Mouse (Mus musculus): Measurements from ENCODE around the gene Pam16.

The Pam16 gene

DNA sequence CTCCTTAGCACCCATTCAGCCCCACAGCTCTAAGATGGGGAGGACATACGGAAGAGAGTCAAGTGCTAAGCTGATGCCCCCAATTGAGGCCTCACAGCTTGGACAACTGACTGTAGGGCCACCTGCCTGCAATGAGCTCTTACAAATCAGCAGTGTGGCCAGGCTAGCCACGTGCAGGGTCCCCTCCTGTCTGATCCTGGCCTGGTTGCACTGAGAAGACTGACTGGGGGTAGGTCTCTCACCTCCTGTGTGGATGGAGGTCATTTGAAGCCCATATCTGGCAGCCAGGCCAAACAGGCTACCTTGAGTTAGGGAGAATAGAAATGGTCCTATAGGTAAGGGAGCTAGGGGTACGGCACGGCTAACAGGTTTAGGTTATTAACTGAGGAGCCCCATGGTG is 21.1 kb upstream of the Pam16 start:
- no peak for DNase-seq

DNA sequence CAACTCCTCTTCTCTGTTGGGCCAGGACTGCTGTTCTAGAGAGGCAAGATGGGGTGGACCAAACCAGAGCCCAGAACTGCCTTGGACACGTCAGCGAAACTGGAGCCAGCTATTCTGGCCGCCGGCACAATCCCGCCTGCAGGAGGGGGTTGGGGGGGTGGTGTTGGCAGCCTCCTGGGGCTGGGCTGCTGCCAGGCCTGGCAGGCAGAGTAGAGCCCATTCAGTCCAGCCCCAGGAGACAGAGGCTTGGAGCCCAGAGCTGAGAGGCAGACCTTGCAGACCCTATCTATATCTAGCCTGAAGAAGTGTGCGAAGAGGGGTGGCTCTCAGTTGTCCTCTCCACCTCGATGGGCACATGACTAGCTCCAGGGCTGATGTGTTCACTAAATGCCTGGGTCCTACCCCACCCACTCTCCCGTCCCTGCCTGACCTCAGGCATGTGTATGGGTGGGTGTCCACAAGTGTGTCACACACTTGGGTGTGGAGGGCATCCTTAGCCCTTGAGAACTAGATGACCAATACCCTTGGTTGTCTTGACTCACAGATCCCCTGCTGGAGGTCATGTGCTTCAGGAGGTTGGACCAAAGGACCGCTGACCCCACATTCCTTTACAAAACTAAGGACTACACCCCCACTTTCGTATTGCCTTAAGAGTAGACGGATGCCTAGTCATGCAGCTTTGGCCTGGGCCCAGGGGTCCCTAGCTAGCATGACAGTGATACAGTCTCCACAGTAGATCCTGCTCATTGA is 19.1 kb upstream of the Pam16 start:
- peak; percentile 76 for DNase-seq

DNA sequence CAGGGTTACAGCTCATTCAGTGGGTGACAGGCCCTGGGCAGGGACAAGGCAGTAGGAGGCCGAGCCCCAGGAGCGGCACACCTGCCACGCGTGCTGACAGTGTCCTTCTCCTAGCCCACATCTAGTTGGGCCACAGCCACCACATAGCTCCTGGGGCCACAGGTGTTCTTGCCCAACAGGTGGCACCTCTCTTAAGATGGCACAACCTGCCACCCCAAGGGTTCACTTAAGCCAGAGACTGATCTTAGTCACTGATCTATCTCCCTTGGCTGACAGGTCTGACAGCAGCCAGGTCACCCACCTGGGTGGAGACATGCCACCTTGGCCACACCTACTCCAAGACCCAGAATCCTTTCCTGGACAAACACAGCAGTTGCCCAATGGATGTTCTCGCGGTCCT is 18.1 kb upstream of the Pam16 start:
- no peak for DNase-seq

DNA sequence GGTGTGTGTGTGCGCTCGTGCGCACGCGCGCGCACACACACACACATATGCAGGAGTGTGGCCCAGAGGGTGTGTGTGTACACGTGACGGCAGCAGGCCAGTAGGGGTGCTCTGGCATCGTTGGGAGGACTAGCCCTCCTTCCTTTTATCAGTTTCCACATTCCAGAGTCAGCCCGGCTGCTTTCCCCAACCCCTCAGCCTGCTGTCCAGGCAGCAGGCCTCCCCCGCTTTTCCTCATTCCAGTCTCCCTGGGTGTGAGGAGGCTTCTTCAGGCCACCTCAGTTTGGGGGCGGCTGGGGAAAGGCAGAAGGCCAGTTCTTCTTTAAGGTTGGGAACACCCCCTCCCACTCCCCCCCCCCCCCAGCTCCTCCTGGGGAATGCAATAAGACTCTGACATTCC is 17.4 kb upstream of the Pam16 start:
- no peak for DNase-seq

DNA sequence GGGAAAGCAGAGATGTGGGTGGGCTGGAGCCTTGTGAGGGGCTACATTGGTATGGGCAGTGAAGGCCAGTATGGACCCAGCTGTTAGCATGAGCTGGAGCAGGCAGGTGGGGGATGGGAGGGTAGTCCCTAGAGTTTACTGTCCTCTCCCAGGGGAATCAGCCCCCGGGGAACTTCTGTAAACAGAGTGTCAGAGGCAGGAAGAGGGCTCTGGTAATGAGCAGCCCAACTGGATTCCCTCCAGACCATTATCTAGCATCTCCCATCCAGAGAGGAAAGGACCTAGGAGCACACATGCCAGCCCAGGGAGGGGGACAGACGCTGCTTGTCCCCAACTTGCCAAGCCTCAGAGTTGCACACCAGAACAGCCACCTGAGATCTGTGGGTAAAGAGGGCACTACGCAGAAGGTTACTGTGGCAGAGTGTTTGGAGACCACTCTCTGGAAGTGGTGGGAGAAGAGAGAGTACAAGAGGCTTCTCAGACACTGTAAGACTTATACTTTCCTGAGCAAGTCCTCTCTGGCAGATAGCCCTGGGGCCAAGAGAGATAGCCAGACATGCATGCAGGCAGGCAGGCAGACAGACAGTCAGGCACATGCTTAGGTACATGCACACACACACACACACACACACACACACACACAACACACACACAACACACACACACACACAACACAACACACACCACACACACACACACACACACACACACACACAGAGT is 16.5 kb upstream of the Pam16 start:
- DNase-seq: no peak

DNA sequence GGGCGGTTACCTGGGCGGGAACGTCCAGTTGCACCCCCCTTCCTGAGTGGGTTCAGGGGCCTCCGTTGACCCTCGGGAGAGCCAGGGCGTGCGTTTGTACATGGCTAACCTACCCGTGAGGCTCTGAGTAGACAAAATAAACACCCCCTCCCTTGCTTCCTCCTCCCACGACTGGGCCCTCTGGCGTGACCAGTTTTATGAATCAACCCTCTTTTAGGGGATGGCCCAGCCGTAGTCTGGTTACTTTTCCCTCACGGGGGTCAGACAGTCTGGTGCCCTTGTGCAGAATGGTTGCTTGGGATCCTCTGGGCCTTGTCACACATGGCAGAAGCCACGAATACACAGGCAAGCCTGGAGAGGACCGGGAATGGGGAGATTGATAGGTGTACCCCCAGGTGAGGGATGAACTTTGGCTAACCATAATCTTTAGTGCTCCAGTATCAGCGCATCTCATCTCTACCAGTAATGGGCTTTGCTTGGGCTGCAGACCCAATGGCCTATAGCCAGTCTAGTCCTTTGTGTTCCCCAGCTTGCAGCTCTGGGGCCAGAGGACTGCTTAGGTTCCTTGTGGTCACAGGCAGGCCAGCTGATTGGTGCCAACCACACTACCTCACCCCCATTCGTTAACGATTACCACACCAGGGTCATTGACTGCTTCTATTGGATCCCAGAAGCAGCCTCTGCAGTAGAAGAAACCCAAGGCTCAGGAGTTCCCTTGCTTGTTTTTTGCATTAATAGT is 15.6 kb upstream of the Pam16 start:
- no peak for DNase-seq

DNA sequence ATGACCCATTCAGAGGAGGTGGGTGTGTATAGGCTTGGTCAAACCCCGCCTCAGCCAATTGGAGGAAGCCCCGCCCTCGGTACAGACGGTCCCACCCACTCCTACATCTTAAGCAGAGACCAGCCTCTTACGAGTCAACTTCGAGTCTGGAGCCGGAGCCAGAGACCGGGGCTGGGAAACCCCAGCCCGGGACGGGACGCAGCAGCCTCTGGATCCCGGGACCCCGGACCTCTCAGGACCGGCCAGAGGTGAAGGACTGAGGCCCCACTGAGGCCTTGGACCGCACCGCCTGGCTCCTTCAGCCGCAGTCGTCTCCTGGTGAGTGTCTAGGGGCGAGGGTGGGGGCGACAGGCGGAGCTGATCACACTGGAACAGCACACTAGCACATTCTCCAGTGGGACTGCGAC is 15.0 kb upstream of the Pam16 start, which contains the start of the genes Vasn and Dnaja3:
Gene Vasn (plus strand): TSS at position 111 of the 407 bp plus-strand sequence.
Gene Dnaja3 (plus strand): TSS at position 159 of the 407 bp plus-strand sequence.
- DNase-seq: peak; percentile 53

DNA sequence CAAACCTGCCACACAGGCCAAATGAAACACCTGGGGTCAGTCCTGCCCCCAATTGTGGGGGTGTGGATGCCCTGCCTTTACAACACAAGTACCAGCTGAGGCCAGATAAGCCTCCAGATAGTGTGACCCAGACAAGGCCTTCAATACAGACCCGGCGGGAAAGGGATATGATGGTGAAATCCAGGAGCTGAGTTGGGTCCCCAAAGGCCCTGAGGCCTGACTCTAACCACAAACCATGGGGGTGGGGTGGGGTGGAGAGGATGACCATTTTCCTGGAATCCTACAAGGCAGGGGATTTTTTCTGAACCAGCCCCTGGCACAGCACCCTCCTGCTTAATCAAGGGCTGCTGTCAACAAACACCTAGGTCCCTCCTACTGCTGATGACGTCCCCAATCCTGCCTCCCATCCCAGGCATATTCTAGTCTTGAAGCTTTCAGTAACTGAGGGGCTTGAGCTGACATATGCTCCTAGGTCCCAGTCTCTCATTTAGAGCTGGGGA is 14.2 kb upstream of the Pam16 start:
- DNase-seq: no peak

DNA sequence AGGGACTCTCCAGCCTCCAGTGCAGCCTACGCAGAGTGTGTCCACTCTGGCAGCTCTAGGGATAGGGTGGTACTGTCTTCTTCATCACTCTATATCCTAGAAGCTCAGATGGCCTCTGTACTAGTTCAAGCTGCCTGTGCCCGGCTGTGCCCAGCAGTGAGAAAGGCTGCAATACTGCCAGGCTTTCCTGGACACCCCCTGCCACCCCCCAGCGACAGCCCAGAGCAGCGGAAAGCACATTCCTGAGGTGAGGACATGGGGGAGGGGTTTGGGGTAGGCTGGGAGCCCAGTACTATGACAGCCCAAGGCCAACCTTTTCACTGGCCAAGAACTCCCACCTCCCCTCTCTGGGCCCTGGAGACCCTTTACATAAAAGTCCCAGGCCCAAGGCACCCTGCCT is 11.0 kb upstream of the Pam16 start:
- no peak for DNase-seq

DNA sequence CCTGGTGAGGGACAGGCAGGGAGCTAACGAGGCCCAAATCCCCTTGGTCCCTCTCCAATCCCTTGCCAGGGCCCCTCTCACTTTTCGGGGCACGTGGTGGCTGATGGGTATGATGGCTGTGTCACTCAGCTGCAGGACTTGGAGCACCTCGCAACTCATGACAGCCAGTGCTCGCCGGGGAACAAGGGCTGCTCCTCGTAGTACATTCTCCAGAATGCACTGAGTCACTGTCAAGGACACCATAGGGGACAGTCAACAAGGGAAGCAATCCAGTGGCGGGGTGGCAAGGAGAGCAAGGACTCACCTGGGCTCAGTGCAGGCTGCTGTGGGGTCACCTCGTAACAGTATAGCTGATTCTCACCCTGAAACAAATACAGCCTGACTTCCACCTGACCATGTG is 9.9 kb upstream of the Pam16 start:
- no peak for DNase-seq

DNA sequence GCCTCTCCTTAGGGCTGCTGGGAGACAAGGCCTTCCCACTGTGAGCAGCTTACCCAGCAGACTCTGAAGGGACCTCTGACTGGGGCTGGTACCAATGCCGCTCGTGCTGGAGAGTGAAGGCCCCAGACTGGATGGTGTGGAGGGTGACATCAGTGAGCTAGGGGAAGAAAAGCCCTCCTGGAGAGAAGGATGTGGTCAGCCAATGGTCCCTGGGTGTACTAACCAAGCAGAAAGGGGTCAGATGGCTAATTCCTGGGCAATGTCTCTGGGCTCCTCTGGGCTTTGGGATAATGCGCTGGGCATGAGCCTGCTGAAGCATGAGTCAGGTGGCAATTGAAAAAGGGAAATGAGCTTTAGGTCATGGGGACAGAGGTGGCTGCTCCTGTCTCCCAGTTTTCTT is 8.9 kb upstream of the Pam16 start:
- no peak for DNase-seq

DNA sequence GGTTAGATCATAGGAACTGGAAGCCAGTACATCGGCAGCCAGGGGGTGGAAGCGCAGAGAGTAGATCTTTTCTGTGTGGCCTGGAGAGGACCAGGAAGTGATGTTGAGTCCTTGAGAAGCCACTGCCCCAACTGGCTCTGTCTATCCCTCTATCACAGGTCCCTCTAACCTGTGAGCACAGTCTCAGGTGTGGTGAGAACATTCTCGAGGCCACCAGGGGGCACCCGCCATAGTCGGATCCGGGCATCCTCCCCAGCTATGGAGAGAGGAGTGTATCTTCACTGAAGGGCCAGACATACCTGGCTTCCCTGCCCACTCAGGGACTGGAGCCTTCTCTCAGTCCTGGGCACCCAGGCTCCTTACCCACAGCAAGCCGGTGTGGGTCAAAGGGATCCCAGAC is 7.3 kb upstream of the Pam16 start:
- DNase-seq: peak; percentile 42

DNA sequence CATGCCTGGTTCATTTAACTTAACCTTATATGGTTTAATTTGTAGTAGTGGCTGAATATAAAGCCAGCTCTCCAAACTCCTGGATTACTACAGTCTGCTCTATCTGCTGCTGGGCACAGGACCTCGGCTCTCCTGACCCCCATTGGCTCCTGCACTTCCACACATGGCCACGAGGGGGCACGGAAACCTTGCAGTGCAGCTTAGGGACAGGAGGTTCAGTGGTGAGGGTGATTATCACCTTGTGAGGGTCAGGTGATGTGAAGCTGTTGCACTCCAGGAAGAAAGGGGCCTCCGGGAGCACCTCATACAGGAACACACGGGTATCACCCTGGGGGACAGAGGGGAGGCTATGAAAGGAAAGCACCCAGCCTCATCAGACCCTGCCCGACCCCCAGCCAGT is 5.2 kb upstream of the Pam16 start:
- peak; percentile 75 for DNase-seq

DNA sequence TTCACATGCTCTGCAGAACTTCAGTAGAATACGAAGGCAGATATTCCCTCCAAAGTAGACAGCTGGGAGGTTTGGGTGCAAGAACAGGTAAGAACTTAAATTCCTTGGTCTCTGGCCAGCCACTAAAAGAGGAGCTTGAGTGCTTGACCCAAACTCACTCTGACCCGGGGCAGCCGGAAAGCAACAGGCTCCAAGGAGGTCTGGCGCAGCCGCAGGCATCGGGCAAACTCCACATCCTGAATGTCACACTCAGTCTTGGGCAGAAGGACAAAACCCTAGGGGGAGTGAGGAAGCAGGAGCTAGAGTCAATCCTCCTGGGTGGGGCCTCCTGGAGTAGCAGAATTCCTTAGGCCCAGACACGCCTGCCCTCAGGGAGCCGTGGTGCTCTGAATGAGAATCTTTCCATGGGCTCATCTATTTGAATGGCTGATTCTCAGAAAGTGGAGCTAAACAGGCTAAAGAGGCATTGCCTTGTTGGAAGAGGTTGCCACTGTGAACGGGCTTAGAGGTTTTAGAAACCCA is 4.2 kb upstream of the Pam16 start:
- DNase-seq: no peak

DNA sequence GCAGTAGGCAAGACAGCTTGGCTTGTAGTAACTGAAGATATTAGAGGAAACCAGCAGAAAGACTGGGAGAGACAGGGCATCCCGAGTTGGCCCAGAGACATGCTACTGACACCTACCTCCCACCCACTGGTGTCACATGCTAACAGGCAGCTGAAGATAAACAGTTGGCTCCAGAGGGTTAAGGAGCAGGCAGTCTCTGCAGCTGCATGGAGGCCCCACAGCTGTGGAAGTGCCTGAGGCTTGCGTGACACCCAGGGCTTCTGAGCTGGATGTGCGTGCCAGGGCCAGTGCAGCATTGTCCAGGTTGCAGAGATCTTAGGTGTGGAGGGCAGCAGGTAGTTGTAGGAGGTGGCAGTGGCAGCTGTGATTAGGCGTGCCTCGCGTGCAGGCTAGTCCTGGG is 2.3 kb upstream of the Pam16 start:
- no peak for DNase-seq

DNA sequence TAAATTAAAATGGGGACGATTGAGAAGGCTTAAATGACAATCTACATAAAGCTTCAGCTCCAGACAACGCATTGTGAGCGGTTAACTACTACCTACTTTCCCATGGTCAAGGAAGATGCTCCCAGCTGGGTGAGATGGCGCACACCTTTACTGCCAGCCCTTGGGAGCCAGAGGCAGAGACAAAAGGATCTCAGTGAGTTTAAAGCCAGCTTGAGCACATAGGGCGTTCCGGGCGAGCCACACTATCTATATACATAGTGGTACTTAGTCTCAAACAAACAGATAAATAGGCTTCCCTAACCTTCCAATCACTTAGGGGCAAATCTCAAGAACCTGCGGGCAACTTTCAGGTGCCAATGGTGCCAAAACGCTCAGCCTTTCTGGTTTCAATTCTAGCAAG is 714 bp downstream of the Pam16 start:
- DNase-seq: no peak

DNA sequence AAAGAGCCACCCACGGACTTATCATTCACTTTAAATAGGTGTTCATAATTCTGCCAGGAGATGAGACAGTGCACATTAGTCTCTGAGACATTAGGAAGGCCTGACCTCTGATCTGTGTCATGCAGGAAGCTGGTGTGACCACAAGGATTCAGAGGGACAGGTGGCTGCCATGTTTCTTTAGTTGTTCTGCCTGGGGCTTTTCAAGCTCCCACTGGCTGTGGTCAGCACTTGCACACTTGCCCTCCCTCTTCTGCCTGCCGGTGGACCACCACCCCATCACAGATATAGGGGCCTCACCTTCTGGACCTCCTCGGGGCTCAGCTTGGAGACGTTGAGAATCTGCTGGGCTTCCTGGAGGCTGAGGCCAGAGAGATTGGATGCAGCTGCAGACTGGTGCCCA is 8.0 kb downstream of the Pam16 start:
- DNase-seq: no peak

DNA sequence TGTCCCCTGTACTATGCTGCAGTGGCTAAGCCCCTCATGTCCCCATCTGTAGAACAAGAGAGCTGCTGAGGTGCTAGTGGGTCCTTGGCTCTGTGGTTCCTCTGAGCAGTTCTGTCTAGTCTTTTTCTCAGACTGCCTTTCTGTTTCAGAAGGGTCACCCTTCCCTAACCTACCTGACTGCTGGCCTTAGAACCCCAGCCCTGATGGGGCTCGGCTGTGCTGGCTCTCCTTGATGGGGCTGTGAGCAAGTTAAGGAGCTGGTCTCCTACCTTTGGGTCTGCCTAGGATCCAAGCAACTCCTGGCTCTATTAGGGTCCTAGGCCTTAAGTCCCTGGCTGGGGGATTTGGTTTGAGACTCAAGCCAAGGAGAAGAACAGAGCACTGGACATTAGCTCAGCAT is 9.5 kb downstream of the Pam16 start:
- no peak for DNase-seq

DNA sequence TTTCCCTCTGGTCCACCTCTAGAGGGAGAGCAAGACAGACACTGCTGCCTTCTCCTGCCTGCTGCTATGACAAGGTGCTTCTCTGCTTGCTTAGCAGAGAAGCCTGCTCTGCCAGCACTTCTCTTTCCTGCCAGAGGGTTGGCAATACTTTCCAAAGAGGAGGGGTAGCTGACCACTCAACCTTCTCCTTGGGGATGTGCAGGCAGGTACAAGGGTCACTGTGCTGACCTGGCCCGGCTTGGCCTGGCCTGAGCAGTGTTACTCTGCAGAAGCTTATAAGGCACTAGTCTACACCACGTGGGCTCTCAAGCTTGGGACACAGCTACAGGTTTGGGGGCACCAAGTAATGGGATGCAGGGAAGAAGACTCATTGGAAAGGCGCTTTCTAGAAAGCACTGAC is 10.1 kb downstream of the Pam16 start:
- no peak for DNase-seq

DNA sequence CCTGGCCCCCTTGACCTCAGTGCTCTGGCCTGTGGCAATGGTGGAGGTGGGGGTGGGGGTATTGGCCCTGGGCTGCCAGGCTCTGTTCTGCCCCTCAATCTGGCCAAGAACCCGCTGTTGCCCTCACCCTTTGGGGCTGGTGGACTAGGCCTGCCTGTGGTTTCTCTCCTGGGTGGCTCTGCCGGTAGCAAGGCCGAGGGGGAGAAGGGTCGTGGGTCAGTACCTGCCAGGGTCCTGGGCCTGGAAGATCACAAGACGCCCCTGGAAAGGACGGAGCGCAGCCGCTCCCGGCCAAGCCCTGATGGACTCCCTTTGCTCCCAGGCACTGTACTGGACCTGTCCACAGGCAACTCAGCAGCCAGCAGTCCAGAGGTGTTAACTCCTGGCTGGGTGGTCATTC is 11.1 kb downstream of the Pam16 start:
- DNase-seq: no peak

DNA sequence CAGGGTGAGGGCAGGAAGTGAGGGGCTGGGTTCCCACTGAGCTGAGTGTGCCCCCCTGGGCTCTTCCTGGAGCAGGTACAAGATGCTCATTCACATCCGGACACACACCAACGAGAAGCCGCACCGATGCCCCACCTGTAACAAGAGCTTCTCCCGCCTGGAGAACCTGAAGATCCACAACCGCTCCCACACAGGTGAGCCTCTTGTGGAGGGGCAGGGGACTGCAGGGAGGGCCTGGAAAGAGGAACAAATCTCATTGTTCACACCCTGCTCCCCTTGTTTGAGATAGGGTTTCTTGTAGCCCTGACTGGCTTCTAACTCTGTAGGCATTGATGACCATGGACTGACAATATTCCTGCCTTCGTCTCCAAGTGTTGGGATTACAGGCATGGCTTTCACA is 13.1 kb downstream of the Pam16 start:
- DNase-seq: no peak

DNA sequence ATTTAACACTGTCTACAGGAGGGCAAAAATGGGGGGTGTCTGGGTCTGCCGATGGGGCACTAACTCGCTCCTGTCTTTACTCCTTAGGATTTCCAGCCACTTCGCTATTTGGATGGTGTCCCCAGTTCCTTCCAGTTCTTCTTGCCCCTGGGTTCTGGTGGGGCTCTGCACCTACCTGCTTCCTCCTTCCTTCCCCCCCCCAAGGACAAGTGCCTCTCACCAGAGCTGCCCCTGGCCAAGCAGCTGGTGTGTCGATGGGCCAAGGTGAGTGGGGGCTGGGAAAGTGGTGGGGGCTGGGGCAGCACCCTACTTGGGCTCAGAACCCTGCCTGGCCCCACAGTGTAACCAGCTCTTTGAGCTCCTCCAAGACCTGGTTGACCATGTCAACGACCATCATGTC is 13.6 kb downstream of the Pam16 start:
- DNase-seq: no peak

DNA sequence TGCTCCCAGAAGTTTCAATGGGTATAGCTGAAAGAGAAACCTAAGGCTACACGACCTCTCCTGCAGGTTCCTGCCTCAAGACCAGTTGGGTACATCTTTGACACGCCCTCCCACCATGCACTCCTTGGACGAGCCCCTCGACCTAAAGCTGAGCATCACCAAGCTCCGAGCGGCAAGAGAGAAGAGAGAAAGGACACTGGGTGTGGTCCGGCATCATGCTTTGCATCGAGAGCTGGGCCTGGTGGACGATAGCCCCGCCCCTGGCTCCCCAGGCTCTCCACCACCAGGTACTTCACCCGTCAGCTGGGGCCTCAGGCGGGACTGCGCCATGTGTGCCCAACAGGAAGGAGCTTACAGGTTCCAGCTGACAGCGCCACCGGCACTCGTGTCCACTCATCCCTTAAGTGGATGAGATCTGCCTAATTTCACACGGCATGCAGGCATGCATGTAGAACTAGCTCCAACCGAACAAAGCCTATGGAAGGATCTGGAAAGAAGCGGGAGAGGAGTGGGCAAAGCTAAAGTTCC is 16.2 kb downstream of the Pam16 start:
- DNase-seq: no peak

Data from right cerebral cortex, postnatal 4 days (tissue).